Mouse (Mus musculus) liver, embryonic 14.5 days (tissue): Measurements from ENCODE around the gene Slc36a2.

Source experiments
- CTCF ChIP-seq: IDR thresholded peaks from 2 replicates; pipeline ENCODE4 v1.5.1; 2016; ENCODE audit warnings: antibody characterized with exemption, low read depth, control low read depth
- EP300 ChIP-seq: IDR thresholded peaks from 2 replicates; pipeline ENCODE4 v1.6.1; 2016; ENCODE audit warnings: antibody characterized with exemption, low read depth

DNA sequence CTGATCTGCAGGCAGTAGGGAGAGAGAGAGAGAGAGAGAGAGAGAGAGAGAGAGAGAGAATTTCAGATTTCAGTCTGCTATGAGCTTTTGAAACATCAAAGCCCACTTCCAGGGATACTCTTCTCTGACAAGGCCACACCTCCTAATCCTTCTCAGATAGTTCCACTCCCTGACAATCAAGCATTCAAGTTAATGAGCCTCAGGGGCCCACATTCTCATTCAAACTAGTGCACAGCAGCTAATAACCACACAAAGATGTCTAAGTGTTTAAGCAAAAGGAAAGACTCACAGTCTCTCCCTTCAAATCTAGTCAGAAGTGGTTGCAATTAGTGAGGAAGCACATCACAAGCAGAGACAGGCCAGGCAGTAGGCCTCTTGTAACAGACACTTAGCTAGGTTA is 64.6 kb downstream of the Slc36a2 start:
- TF ChIP-seq CTCF (no peak), EP300 (no peak)
